Mouse (Mus musculus) limb, embryonic 15.5 days (tissue): Measurements from ENCODE around the gene Cdkn1b. TPM values are rescaled to one million over a fixed set of nuclear protein-coding genes. Genes with fewer than 3 reads are reported as not detected.

Experiments
- ATAC-seq: fragments of 200-750 bp; cut with Nextera tagmentation; 2 replicates; pipeline ENCODE4 v1.8.0; 2017; ENCODE audit warnings: low read depth, moderate TSS enrichment; ENCODE audit not compliant: insufficient number of reproducible peaks, low FRiP score, low TSS enrichment
- H3K27ac ChIP-seq: fragments of 300-500 bp; sonication (generic); 2 replicates; pipeline ENCODE4 v1.5.1; 2015; ENCODE audit warnings: moderate library complexity, mild to moderate bottlenecking, inconsistent platforms
- H3K27me3 ChIP-seq: fragments of 300-500 bp; sonication (generic); 2 replicates; pipeline ENCODE4 v1.6.1; 2015; ENCODE audit warnings: inconsistent platforms
- H3K36me3 ChIP-seq: fragments of 300-500 bp; sonication (generic); 2 replicates; pipeline ENCODE4 v1.6.1; 2015; ENCODE audit warnings: inconsistent platforms
- H3K4me1 ChIP-seq: fragments of 300-500 bp; sonication (generic); 2 replicates; pipeline ENCODE4 v1.6.1; 2015; ENCODE audit warnings: inconsistent platforms
- H3K4me2 ChIP-seq: fragments of 300-500 bp; sonication (generic); 2 replicates; pipeline ENCODE4 v1.6.1; 2015; ENCODE audit warnings: mild to moderate bottlenecking, inconsistent platforms
- H3K4me3 ChIP-seq: fragments of 300-500 bp; sonication (generic); 2 replicates; pipeline ENCODE4 v1.5.1; 2015; ENCODE audit warnings: mild to moderate bottlenecking, inconsistent platforms
- H3K9ac ChIP-seq: fragments of 300-500 bp; sonication (generic); 2 replicates; pipeline ENCODE4 v1.6.1; 2015; ENCODE audit warnings: inconsistent platforms
- H3K9me3 ChIP-seq: fragments of 300-500 bp; sonication (generic); 2 replicates; pipeline ENCODE4 v1.6.1; 2016; ENCODE audit warnings: inconsistent platforms
- WGBS: fragments of 180-500 bp; shearing (Covaris S2); methylation state at CpG from one replicate; pipeline ENCODE4 v1.1.7; 2015; 5-methylcytosine and 5-hydroxymethylcytosine counted together
- polyA plus RNA-seq: library from polyadenylated mRNA; unstranded; fragments of >200 nt; fragmentation: Nextera tagmentation; extraction: Ambion mirVana; gene quantifications from 2 replicates; pipeline ENCODE4 v1.2.1, GENCODE M21; 2015

Gene Cdkn1b
- polyA plus RNA-seq, 1 experiment from 2014 or later, result 19.4 TPM

GRCm38 (mm10) chr6:134934305-134934704, 14.1 kb downstream of the Cdkn1b start:
- Histone ChIP-seq H3K9ac (no peak overlapping the region), H3K4me2 (no peak overlapping the region), H3K4me3 (no peak overlapping the region), H3K36me3 (no peaks in the 10 kb centered on the region), H3K9me3 (no peaks in the 10 kb centered on the region), H3K4me1 (peaks cover 18% of the 10 kb centered on the region), H3K27ac (no peak overlapping the region), H3K27me3 (no peaks in the 10 kb centered on the region)
- WGBS, result 93% methylated on average over 5 of the region's 5 CpGs
- no peak for ATAC-seq

- no peak overlapping the region for H3K9ac ChIP-seq
- H3K4me1 ChIP-seq, result no peaks in the 10 kb centered on the region
- H3K4me2 ChIP-seq, result no peak overlapping the region
- H3K27ac ChIP-seq, result no peak overlapping the region
- H3K36me3 ChIP-seq, result peaks cover 9% of the 10 kb centered on the region; the same call in 1 of the 2 replicates
- H3K4me3 ChIP-seq, result no peak overlapping the region
- H3K27me3 ChIP-seq, result no peaks in the 10 kb centered on the region
- H3K9me3 ChIP-seq, result no peaks in the 10 kb centered on the region
- no peak for ATAC-seq
- 71% methylated on average over 4 of the region's 4 CpGs for WGBS
These were observed 19.6 kb downstream of the Cdkn1b start for GRCm38 (mm10) chr6:134939781-134940180.

- ATAC-seq, result no peak
- no peak overlapping the region for H3K4me3 ChIP-seq
- 66% methylated on average over 13 of the region's 13 CpGs for WGBS
- H3K9ac ChIP-seq, result no peak overlapping the region
- no peaks in the 10 kb centered on the region for H3K4me1 ChIP-seq
- no peaks in the 10 kb centered on the region for H3K27me3 ChIP-seq
- H3K36me3 ChIP-seq, result peaks cover 9% of the 10 kb centered on the region; the same call in 1 of the 2 replicates
- H3K4me2 ChIP-seq, result no peak overlapping the region
- H3K27ac ChIP-seq, result no peak overlapping the region
- H3K9me3 ChIP-seq, result no peaks in the 10 kb centered on the region
These were observed 23.7 kb downstream of the Cdkn1b start for GRCm38 (mm10) chr6:134943759-134944407.

GRCm38 (mm10) chr6:134946054-134946453, 25.9 kb downstream of the Cdkn1b start:
- no peak overlapping the region for H3K4me2 ChIP-seq
- no peaks in the 10 kb centered on the region for H3K9me3 ChIP-seq
- no peak overlapping the region for H3K9ac ChIP-seq
- no peaks in the 10 kb centered on the region for H3K4me1 ChIP-seq
- ATAC-seq, result no peak
- no peak overlapping the region for H3K4me3 ChIP-seq
- WGBS, result 61% methylated on average over 6 of the region's 6 CpGs
- peaks cover 7% of the 10 kb centered on the region; the same call in 1 of the 2 replicates for H3K36me3 ChIP-seq
- peak overlapping the region; percentile 43 for H3K27ac ChIP-seq
- no peaks in the 10 kb centered on the region for H3K27me3 ChIP-seq

GRCm38 (mm10) chr6:134946858-134947257, 26.7 kb downstream of the Cdkn1b start:
- Histone ChIP-seq H3K4me1 (no peaks in the 10 kb centered on the region), H3K4me3 (no peak overlapping the region), H3K4me2 (no peak overlapping the region), H3K27ac (no peak overlapping the region), H3K27me3 (no peaks in the 10 kb centered on the region), H3K9me3 (no peaks in the 10 kb centered on the region), H3K9ac (no peak overlapping the region), H3K36me3 (peaks cover 10% of the 10 kb centered on the region; the same call in 1 of the 2 replicates)
- WGBS, result 85% methylated on average over 9 of the region's 9 CpGs
- ATAC-seq, result no peak

- Histone ChIP-seq H3K36me3 (peaks cover 8% of the 10 kb centered on the region; the same call in 1 of the 2 replicates), H3K9me3 (no peaks in the 10 kb centered on the region), H3K4me1 (no peaks in the 10 kb centered on the region), H3K9ac (no peak overlapping the region), H3K4me2 (no peak overlapping the region), H3K27me3 (no peaks in the 10 kb centered on the region), H3K27ac (no peak overlapping the region), H3K4me3 (no peak overlapping the region)
- ATAC-seq, result no peak
- WGBS, result 43% methylated on average over 13 of the region's 13 CpGs
These were observed 27.3 kb downstream of the Cdkn1b start for GRCm38 (mm10) chr6:134947311-134948087.

- H3K36me3 ChIP-seq, result peaks cover 8% of the 10 kb centered on the region; the same call in 1 of the 2 replicates
- H3K4me2 ChIP-seq, result no peak overlapping the region
- H3K9me3 ChIP-seq, result no peaks in the 10 kb centered on the region
- 78% methylated on average over 11 of the region's 11 CpGs for WGBS
- H3K27ac ChIP-seq, result no peak overlapping the region
- no peak overlapping the region for H3K9ac ChIP-seq
- H3K4me3 ChIP-seq, result no peak overlapping the region
- H3K4me1 ChIP-seq, result no peaks in the 10 kb centered on the region
- no peak for ATAC-seq
- no peaks in the 10 kb centered on the region for H3K27me3 ChIP-seq
These were observed 28.4 kb downstream of the Cdkn1b start for GRCm38 (mm10) chr6:134948522-134949061.

GRCm38 (mm10) chr6:134949241-134949640, 29.0 kb downstream of the Cdkn1b start:
- Histone ChIP-seq H3K27me3 (no peaks in the 10 kb centered on the region), H3K4me2 (no peak overlapping the region), H3K27ac (no peak overlapping the region), H3K36me3 (peaks cover 11% of the 10 kb centered on the region; the same call in 1 of the 2 replicates), H3K4me1 (no peaks in the 10 kb centered on the region), H3K9me3 (no peaks in the 10 kb centered on the region), H3K9ac (no peak overlapping the region), H3K4me3 (no peak overlapping the region)
- 96% methylated on average over 3 of the region's 3 CpGs for WGBS
- ATAC-seq, result no peak

GRCm38 (mm10) chr6:134951364-134951763, 31.2 kb downstream of the Cdkn1b start:
- Histone ChIP-seq H3K4me1 (no peaks in the 10 kb centered on the region), H3K27ac (no peak overlapping the region), H3K4me3 (no peak overlapping the region), H3K4me2 (no peak overlapping the region), H3K27me3 (no peaks in the 10 kb centered on the region), H3K9ac (no peak overlapping the region), H3K9me3 (no peaks in the 10 kb centered on the region), H3K36me3 (peaks cover 11% of the 10 kb centered on the region; the same call in 1 of the 2 replicates)
- no peak for ATAC-seq
- WGBS, result 86% methylated on average over 5 of the region's 5 CpGs

GRCm38 (mm10) chr6:134953976-134954375, 33.8 kb downstream of the Cdkn1b start:
- H3K4me2 ChIP-seq, result no peak overlapping the region
- H3K9ac ChIP-seq, result no peak overlapping the region
- no peaks in the 10 kb centered on the region for H3K9me3 ChIP-seq
- no peak for ATAC-seq
- H3K36me3 ChIP-seq, result peaks cover 11% of the 10 kb centered on the region; the same call in 1 of the 2 replicates
- H3K27me3 ChIP-seq, result no peaks in the 10 kb centered on the region
- WGBS, result 58% methylated on average over 11 of the region's 11 CpGs
- no peaks in the 10 kb centered on the region for H3K4me1 ChIP-seq
- no peak overlapping the region for H3K27ac ChIP-seq
- H3K4me3 ChIP-seq, result no peak overlapping the region

GRCm38 (mm10) chr6:134956388-134956787, 36.2 kb downstream of the Cdkn1b start:
- ATAC-seq, result no peak
- H3K36me3 ChIP-seq, result peaks cover 8% of the 10 kb centered on the region; the same call in 1 of the 2 replicates
- no peak overlapping the region for H3K27ac ChIP-seq
- H3K27me3 ChIP-seq, result no peaks in the 10 kb centered on the region
- no peak overlapping the region for H3K4me2 ChIP-seq
- 80% methylated on average over 4 of the region's 4 CpGs for WGBS
- H3K4me1 ChIP-seq, result no peaks in the 10 kb centered on the region
- H3K9ac ChIP-seq, result no peak overlapping the region
- H3K4me3 ChIP-seq, result no peak overlapping the region
- H3K9me3 ChIP-seq, result no peaks in the 10 kb centered on the region

GRCm38 (mm10) chr6:134961286-134961685, 41.1 kb downstream of the Cdkn1b start:
- Histone ChIP-seq H3K9ac (no peak overlapping the region), H3K4me2 (no peak overlapping the region), H3K27ac (no peak overlapping the region), H3K27me3 (no peaks in the 10 kb centered on the region), H3K36me3 (no peaks in the 10 kb centered on the region), H3K4me3 (no peak overlapping the region), H3K9me3 (no peaks in the 10 kb centered on the region), H3K4me1 (no peaks in the 10 kb centered on the region)
- WGBS, result 64% methylated on average over 5 of the region's 5 CpGs
- no peak for ATAC-seq
